Mouse (Mus musculus): ENCODE data around the gene Trim39. TPM values are rescaled to one million over a fixed set of nuclear protein-coding genes. Genes with fewer than 3 reads are reported as not detected.
A peak's percentile ranks its signal among the peaks of the same experiment; 100 is the strongest.

Gene Trim39
- polyA plus RNA-seq, 1 experiment from 2014 or later: 23.0 TPM

- Histone ChIP-seq H3K4me3 (ENCODE audit: low read depth, low read length) (peak overlapping the region; percentile 75), H3K36me3 (ENCODE audit: control insufficient read depth, insufficient read depth, low read length) (peaks cover 11% of the 10 kb centered on the region; the same call in 1 of the 2 replicates), H3K27me3 (ENCODE audit: control insufficient read depth, insufficient read depth, low read length) (no peaks in the 10 kb centered on the region), H3K9me3 (ENCODE audit: control insufficient read depth, low read length) (no peaks in the 10 kb centered on the region), H3K4me1 (replicated peaks; ENCODE audit: control insufficient read depth, insufficient read depth, low read length) (peaks cover 2% of the 10 kb centered on the region; the same call in 1 of the 2 replicates), H3K27ac (ENCODE audit: low read depth, low read length) (0 out of 2 replicates have a peak overlapping the region, but pooled peaks have one; percentile 27), H3K4me2 (ENCODE audit: low read depth, low read length, severe bottlenecking) (peak overlapping the region; percentile 46), H3K9ac (ENCODE audit: low read length) (peak overlapping the region; percentile 72)
- DNase-seq (ENCODE audit: low spot score): peak; percentile 82
- WGBS: under 1% methylated on average over 37 of the region's 37 CpGs
- peak; percentile 96 for ATAC-seq (replicated peaks; ENCODE audit: low FRiP score)
Measured at GRCm38 (mm10) chr17:36257241-36257947, 14.7 kb downstream of the Trim39 start.

- H3K36me3 ChIP-seq (ENCODE audit: control insufficient read depth, insufficient read depth, low read length): no peaks in the 10 kb centered on the region; the same call in 1 of the 2 replicates
- no peak for ATAC-seq (replicated peaks; ENCODE audit: low FRiP score)
- peaks cover 2% of the 10 kb centered on the region; the same call in 1 of the 2 replicates for H3K4me1 ChIP-seq (replicated peaks; ENCODE audit: control insufficient read depth, insufficient read depth, low read length)
- DNase-seq (ENCODE audit: low spot score): no peak
- WGBS: 67% methylated on average over 6 of the region's 6 CpGs
- H3K27me3 ChIP-seq (ENCODE audit: control insufficient read depth, insufficient read depth, low read length): peaks cover 6% of the 10 kb centered on the region; the same call in 1 of the 2 replicates
- H3K4me2 ChIP-seq (ENCODE audit: low read depth, low read length, severe bottlenecking): no peak overlapping the region
- H3K27ac ChIP-seq (ENCODE audit: low read depth, low read length): no peak overlapping the region
- H3K9ac ChIP-seq (ENCODE audit: low read length): no peak overlapping the region
- no peak overlapping the region for H3K4me3 ChIP-seq (ENCODE audit: low read depth, low read length)
- no peaks in the 10 kb centered on the region for H3K9me3 ChIP-seq (ENCODE audit: control insufficient read depth, low read length)
Measured at GRCm38 (mm10) chr17:36253087-36253600, 18.9 kb downstream of the Trim39 start.

DNA sequence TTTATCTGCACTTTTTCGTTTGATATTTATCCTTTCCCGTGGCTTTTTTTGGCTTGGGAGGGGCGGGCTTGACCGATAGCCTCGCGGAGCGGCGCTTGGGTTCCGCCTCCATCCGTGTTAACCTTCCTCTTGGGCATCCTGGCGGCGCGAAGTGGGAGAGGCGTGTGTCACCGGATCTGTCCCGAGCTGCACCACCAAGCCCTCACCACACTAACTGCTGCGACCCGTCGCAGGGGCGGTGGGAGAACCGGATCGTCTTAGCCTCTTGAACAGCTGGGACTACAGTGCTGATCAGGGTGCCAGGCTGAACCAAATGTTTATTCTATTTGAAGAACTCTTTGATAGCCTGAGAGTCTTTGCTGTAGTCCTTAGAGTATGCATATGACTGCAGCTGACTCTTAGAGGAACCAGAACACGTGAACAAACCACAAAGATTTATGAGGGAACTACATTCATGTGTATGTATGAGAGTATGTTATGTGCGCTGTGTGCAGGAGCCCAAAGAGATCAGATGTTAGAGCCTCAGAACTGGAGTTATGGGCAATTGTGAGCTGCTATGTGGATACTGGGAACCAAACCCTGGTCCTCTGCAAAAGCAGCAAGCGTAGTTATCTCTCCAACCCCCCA, 19.7 kb downstream of the Trim39 start:
- peak; percentile 59 for DNase-seq (ENCODE audit: low spot score)
- no peak overlapping the region for H3K9ac ChIP-seq (ENCODE audit: low read length)

DNA sequence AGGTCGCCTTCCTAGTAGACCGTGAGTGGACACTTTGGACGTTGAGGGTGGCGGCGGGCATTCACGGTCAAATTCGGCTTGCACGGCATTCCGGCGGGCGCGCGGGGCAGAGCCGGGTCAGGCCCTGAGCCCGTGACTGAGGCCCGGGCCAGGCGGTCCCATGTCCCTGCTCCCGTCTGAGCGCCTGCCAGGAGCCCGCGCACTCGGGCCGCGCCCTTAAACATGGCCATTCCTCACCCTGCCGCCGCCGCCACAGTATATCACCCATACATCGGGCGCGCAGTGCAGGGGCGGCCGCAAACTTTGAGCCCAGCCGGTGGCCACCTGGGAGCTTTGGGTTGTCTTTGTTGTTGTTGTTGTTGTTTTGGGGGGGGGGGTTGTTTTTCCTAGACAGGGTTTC, 23.2 kb downstream of the Trim39 start:
- ATAC-seq (replicated peaks; ENCODE audit: low FRiP score): no peak
- Histone ChIP-seq H3K9me3 (ENCODE audit: control insufficient read depth, low read length) (no peaks in the 10 kb centered on the region), H3K9ac (ENCODE audit: low read length) (no peak overlapping the region)

More for the DNA sequence above, 19.7 kb downstream of the Trim39 start:
- no peak for ATAC-seq (replicated peaks; ENCODE audit: low FRiP score)
- Histone ChIP-seq H3K4me3 (ENCODE audit: low read depth, low read length) (no peak overlapping the region), H3K36me3 (ENCODE audit: control insufficient read depth, insufficient read depth, low read length) (no peaks in the 10 kb centered on the region; the same call in 1 of the 2 replicates), H3K4me1 (replicated peaks; ENCODE audit: control insufficient read depth, insufficient read depth, low read length) (peaks cover 2% of the 10 kb centered on the region; the same call in 1 of the 2 replicates), H3K4me2 (ENCODE audit: low read depth, low read length, severe bottlenecking) (peak overlapping the region; percentile 19; the same call in 1 of the 2 replicates), H3K27me3 (ENCODE audit: control insufficient read depth, insufficient read depth, low read length) (peaks cover 6% of the 10 kb centered on the region; the same call in 1 of the 2 replicates), H3K27ac (ENCODE audit: low read depth, low read length) (no peak overlapping the region), H3K9me3 (ENCODE audit: control insufficient read depth, low read length) (no peaks in the 10 kb centered on the region)
- WGBS: 15% methylated on average over 25 of the region's 25 CpGs

DNA sequence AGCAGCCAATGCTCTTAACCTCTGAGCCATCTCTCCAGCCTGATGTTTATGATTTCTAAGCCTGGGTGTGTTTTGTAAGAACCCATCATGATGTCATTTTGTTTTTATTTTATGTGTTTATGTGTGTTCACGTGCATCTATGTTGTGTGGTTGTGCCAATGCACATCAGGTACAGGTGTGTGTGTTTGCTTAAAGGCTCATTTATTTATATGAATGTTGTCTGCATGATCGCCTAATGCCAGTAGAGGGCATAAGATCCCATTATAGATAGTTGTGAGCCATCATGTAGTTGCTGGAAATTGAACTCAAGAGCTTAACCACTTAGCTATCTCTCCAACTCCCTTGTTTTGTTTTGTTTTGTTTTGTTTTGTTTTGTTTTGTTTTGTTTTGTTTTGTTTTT, 26.3 kb downstream of the Trim39 start:
- Histone ChIP-seq H3K4me2 (ENCODE audit: low read depth, low read length, severe bottlenecking) (no peak overlapping the region), H3K4me3 (ENCODE audit: low read depth, low read length) (no peak overlapping the region), H3K27ac (ENCODE audit: low read depth, low read length) (no peak overlapping the region), H3K9ac (ENCODE audit: low read length) (no peak overlapping the region), H3K27me3 (ENCODE audit: control insufficient read depth, insufficient read depth, low read length) (peaks cover 6% of the 10 kb centered on the region; the same call in 1 of the 2 replicates), H3K36me3 (ENCODE audit: control insufficient read depth, insufficient read depth, low read length) (no peaks in the 10 kb centered on the region), H3K4me1 (replicated peaks; ENCODE audit: control insufficient read depth, insufficient read depth, low read length) (no peaks in the 10 kb centered on the region), H3K9me3 (ENCODE audit: control insufficient read depth, low read length) (no peaks in the 10 kb centered on the region)
- WGBS: 86% methylated on average over 2 of the region's 2 CpGs
- ATAC-seq (replicated peaks; ENCODE audit: low FRiP score) (no peak), DNase-seq (ENCODE audit: low spot score) (no peak)

More for the DNA sequence above, 23.2 kb downstream of the Trim39 start:
- Histone ChIP-seq H3K4me1 (replicated peaks; ENCODE audit: control insufficient read depth, insufficient read depth, low read length) (no peaks in the 10 kb centered on the region), H3K36me3 (ENCODE audit: control insufficient read depth, insufficient read depth, low read length) (no peaks in the 10 kb centered on the region), H3K4me3 (ENCODE audit: low read depth, low read length) (no peak overlapping the region), H3K27ac (ENCODE audit: low read depth, low read length) (no peak overlapping the region), H3K4me2 (ENCODE audit: low read depth, low read length, severe bottlenecking) (no peak overlapping the region), H3K27me3 (ENCODE audit: control insufficient read depth, insufficient read depth, low read length) (peaks cover 6% of the 10 kb centered on the region; the same call in 1 of the 2 replicates)
- no peak for DNase-seq (ENCODE audit: low spot score)
- WGBS: 32% methylated on average over 33 of the region's 33 CpGs

DNA sequence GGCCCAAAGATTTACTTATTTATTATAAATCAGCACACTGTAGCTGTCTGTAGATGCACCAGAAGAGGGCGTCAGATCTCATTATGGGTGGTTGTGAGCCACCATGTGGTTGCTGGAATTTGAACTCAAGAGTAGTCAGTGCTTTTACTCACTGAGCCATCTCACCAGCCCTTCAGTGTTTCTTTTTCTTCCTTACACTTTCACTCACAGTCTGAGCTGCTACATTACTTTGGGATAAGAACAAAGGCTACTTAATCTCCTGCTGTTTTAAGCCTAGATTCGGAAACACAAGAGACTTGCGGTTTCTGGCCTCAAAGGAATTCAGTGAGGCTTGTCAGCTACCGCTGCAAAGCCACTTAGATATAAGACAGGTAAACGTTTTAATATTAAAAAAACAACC, 28.0 kb downstream of the Trim39 start:
- WGBS: 14% methylated on average over 5 of the region's 5 CpGs

DNA sequence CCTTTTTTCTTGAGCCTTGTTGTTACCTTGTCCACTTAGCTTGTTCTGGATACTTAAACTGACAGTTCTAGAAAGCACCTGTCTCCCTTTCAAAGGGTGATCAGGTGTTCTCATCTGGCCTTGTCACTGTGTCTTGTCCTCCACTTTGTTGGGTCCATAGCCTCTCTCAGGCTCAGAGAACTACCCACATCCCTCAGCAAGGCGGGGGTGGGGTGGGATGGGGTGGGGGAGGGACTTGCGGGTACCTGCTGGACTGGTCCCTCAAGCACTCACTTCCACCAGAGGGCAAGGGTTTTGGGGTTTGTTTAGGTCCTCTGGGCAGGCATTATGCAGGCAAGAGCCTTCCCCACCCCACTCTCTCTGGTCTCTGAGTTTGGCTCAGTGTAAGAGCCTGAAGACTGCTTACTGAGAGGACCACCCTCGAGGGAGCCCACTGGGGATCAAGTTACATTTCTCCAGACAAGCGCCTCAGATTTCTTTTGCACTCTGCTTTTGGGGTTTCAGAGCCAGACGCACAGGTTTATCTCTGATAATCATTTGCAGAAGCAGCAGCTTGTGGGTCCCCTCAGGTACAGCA, 31.3 kb downstream of the Trim39 start:
- H3K4me3 ChIP-seq (ENCODE audit: low read depth, low read length): no peak overlapping the region
- H3K27me3 ChIP-seq (ENCODE audit: control insufficient read depth, insufficient read depth, low read length): peaks cover 12% of the 10 kb centered on the region
- H3K36me3 ChIP-seq (ENCODE audit: control insufficient read depth, insufficient read depth, low read length): no peaks in the 10 kb centered on the region
- peaks cover 5% of the 10 kb centered on the region for H3K4me1 ChIP-seq (replicated peaks; ENCODE audit: control insufficient read depth, insufficient read depth, low read length)
- no peak overlapping the region for H3K4me2 ChIP-seq (ENCODE audit: low read depth, low read length, severe bottlenecking)
- H3K27ac ChIP-seq (ENCODE audit: low read depth, low read length): no peak overlapping the region
- no peak overlapping the region for H3K9ac ChIP-seq (ENCODE audit: low read length)
- WGBS: 13% methylated on average over 5 of the region's 5 CpGs
- H3K9me3 ChIP-seq (ENCODE audit: control insufficient read depth, low read length): no peaks in the 10 kb centered on the region
- DNase-seq (ENCODE audit: low spot score) (no peak), ATAC-seq (replicated peaks; ENCODE audit: low FRiP score) (no peak)

More for the DNA sequence above, 28.0 kb downstream of the Trim39 start:
- H3K27ac ChIP-seq (ENCODE audit: low read depth, low read length): no peak overlapping the region
- H3K9ac ChIP-seq (ENCODE audit: low read length): no peak overlapping the region
- no peaks in the 10 kb centered on the region for H3K9me3 ChIP-seq (ENCODE audit: control insufficient read depth, low read length)
- H3K4me3 ChIP-seq (ENCODE audit: low read depth, low read length): no peak overlapping the region
- H3K36me3 ChIP-seq (ENCODE audit: control insufficient read depth, insufficient read depth, low read length): no peaks in the 10 kb centered on the region
- no peaks in the 10 kb centered on the region for H3K4me1 ChIP-seq (replicated peaks; ENCODE audit: control insufficient read depth, insufficient read depth, low read length)
- H3K4me2 ChIP-seq (ENCODE audit: low read depth, low read length, severe bottlenecking): no peak overlapping the region
- ATAC-seq (replicated peaks; ENCODE audit: low FRiP score): no peak
- no peak for DNase-seq (ENCODE audit: low spot score)
- peaks cover 5% of the 10 kb centered on the region; the same call in 1 of the 2 replicates for H3K27me3 ChIP-seq (ENCODE audit: control insufficient read depth, insufficient read depth, low read length)

DNA sequence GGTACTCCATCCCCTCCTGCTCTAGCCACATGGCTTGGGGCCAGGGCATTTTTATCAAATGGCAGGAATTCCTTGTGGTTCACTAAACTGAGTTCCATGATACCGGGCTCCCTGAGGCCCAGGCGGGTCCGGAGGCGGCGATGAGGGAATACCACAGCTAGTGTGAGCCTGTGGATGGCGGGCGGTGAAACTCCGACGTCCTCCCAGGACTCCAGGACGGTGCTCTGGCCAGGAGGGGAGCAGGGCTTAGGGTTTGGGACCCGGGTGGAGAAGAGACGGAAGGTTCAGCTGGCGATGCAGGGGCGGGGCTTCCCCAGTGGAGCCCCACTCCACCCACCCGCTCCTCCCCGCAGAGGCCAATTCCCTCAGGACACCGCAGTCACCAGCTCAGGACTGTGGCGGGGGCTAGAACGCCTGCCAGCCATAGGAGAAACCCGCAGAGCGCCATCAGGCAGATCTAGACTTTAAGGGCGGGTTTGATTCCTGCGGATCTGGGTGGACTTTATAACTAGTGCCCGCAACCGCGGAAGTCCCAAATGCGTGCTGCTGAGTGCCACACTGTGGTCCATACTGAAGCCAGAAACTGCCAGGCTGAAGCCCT, 34.6 kb downstream of the Trim39 start:
- ATAC-seq (replicated peaks; ENCODE audit: low FRiP score) (no peak), DNase-seq (ENCODE audit: low spot score) (peak; percentile 64)
- 2% methylated on average over 27 of the region's 27 CpGs for WGBS
- Histone ChIP-seq H3K36me3 (ENCODE audit: control insufficient read depth, insufficient read depth, low read length) (no peaks in the 10 kb centered on the region), H3K9me3 (ENCODE audit: control insufficient read depth, low read length) (no peaks in the 10 kb centered on the region), H3K27ac (ENCODE audit: low read depth, low read length) (no peak overlapping the region), H3K4me1 (replicated peaks; ENCODE audit: control insufficient read depth, insufficient read depth, low read length) (peaks cover 5% of the 10 kb centered on the region), H3K27me3 (ENCODE audit: control insufficient read depth, insufficient read depth, low read length) (peaks cover 12% of the 10 kb centered on the region), H3K9ac (ENCODE audit: low read length) (peak overlapping the region; percentile 53), H3K4me3 (ENCODE audit: low read depth, low read length) (peak overlapping the region; percentile 31), H3K4me2 (ENCODE audit: low read depth, low read length, severe bottlenecking) (peak overlapping the region; percentile 57)

All from forebrain, embryonic 11.5 days (tissue).